Mouse (Mus musculus) left cerebral cortex, postnatal 36 days (tissue): Measurements from ENCODE around the gene Htra3. TPM values are rescaled to one million over a fixed set of nuclear protein-coding genes. Genes with fewer than 3 reads are reported as not detected.

Experiments
- DNase-seq, 2 experiments: peaks; one replicate each; pipeline ENCODE4 v3.0.0; 2021 to 2022; ENCODE audit warnings: low spot score in 2 of 2, mixed read lengths in 1 of 2
- intact Hi-C: fragments of 180-260 bp; cut with DNase I; formaldehyde crosslinking; loops from one replicate; pipeline ENCODE4 v1.15.1; 2025
- total RNA-seq, 2 experiments: library from RNA; stranded (reverse); gene quantifications; 2 replicates each; pipeline ENCODE4 v1.2.3; 2021

Gene Htra3
- 1 to 10 TPM; 7.7 to 9.6 TPM for total RNA-seq

- intact Hi-C loops: loop anchor here (5.0 kb wide), 1 partner anchor 82 kb away; no protein-coding TSS in a partner anchor
- DNase-seq: no peak
These were observed at the start of gene Htra3 for GRCm38 (mm10) chr5:35679256-35680155. Htra3 (minus strand) TSS chr5:35679782.

GRCm38 (mm10) chr5:35728957-35729460, 49.4 kb upstream of the Htra3 start:
- intact Hi-C loops: no loop called here
- peak; percentile 57 to 64 for DNase-seq

DNA sequence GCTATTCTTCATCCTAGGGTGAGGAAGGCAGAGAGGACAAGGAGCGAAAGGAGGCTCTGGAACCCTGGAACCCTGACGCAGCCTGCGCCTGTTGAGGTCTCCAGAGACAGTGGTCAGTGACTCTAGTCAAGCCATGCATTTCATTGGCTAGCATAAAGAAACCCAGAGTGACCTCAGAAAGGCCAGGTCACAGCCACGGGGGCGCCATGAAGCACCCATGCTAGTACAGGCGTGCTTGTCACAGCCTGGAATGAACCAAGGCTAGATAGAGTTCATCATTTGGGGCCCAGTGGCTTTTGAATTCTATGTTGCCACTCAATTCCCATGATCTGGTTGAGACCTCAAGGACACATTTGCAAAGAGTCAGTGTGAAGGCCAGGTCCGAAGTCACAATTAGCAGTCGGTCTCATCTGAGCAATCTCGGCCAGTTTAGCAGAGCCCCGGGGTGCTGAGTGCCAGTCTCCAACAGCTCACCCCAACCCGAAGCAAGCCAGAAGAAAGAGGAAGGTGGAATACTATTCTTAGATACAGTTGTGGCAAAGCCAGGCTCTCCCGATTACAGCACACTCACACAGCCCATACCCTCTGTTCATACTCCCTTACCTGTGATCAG, 48.9 kb upstream of the Htra3 start:
- no peak for DNase-seq
- intact Hi-C loops: no loop called here

DNA sequence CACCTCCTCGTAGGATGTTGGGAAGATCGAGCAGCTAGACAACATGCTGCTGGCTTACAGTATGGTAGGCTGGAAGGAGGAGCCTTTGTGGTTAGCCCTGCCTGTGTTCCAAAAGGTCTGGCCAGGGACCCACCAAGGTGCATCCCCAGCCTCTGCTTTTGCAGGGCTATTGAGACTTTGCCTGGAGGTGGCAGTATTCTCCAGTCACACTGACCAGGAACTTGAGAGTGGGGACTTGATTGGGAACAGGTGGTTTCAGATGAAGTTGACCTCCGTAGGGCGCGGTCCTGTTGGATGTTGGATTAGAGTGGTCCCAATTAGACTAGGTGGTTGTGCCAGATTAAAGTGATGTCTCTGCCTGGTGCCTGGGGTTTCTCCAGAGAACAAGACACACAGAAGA, 47.9 kb upstream of the Htra3 start:
- DNase-seq: no peak
- intact Hi-C loops: no loop called here

DNA sequence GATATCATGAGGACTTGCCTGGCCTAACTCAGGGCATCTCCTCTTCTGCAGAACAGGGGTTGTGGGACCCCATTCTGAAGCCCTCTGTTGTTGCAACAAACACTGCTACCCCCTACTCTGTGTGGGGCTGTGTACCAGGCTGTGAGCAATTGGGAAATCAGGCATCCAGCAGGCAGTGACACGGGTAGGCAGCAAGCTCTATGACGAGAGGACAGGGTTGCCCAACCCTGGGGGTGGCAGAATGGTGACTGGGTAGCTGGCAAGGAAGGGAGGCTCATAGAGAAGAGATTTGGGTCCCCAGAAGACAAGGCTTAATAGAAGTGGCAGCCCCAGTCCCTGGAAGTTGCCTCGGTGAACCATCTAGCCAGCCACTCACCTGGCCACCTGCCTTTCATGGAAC, 46.3 kb upstream of the Htra3 start:
- no peak for DNase-seq
- intact Hi-C loops: no loop called here

GRCm38 (mm10) chr5:35723900-35724299, 44.3 kb upstream of the Htra3 start:
- intact Hi-C loops: no loop called here

GRCm38 (mm10) chr5:35722654-35723053, 43.1 kb upstream of the Htra3 start:
- DNase-seq: no peak
- intact Hi-C loops: no loop called here

More at GRCm38 (mm10) chr5:35723900-35724299, 44.3 kb upstream of the Htra3 start:
- DNase-seq: no peak

- intact Hi-C loops: no loop called here
- DNase-seq: no peak
These were observed 42.4 kb upstream of the Htra3 start for GRCm38 (mm10) chr5:35721933-35722332.

DNA sequence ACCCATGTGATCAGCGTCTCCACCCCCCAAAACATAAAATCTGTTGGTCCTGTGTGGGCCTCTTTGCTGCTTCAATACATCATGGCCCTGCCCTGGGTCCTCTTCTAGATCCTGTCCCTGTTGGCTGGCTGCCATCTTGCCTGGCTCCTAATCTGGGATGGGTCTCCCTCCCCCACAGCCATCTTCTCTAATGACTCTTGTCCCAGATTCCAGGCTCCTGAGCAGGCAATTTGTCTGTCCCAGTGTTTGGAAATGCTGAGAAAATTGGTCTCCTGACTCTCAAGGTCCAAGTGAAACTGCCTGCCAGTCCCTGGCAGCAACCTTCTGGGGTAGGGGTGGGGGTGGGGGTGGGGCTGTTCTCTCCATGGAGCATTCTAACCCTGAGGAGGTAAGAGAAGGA, 40.3 kb upstream of the Htra3 start:
- DNase-seq: no peak
- intact Hi-C loops: no loop called here

- intact Hi-C loops: no loop called here
These were observed 39.8 kb upstream of the Htra3 start for GRCm38 (mm10) chr5:35719343-35719742.

DNA sequence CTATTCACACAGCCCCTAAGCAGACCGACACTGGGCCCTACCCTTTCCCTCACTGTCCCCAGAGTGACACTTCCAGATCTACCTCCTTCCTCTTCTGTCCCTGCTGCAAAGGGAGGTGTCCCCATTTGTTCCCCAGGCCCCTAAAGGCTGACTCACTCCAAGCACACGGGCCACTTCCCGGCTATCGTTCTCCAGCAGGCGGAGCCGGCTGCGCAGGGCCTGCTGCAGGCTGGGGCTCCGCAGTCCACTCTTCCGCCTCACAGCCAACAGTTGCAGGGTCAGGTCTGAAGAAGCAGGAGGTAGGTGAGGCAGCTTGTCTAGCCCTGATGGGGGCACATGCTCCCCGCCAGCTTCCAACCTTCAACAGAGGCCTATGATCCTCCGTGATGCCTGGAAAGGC, 39.2 kb upstream of the Htra3 start:
- intact Hi-C loops: no loop called here
- DNase-seq: no peak

More at GRCm38 (mm10) chr5:35719343-35719742, 39.8 kb upstream of the Htra3 start:
- DNase-seq: no peak

GRCm38 (mm10) chr5:35717946-35718345, 38.4 kb upstream of the Htra3 start:
- peak; percentile 40 to 43 for DNase-seq
- intact Hi-C loops: no loop called here

- intact Hi-C loops: no loop called here
- no peak for DNase-seq
These were observed 37.9 kb upstream of the Htra3 start for GRCm38 (mm10) chr5:35717455-35717854.

DNA sequence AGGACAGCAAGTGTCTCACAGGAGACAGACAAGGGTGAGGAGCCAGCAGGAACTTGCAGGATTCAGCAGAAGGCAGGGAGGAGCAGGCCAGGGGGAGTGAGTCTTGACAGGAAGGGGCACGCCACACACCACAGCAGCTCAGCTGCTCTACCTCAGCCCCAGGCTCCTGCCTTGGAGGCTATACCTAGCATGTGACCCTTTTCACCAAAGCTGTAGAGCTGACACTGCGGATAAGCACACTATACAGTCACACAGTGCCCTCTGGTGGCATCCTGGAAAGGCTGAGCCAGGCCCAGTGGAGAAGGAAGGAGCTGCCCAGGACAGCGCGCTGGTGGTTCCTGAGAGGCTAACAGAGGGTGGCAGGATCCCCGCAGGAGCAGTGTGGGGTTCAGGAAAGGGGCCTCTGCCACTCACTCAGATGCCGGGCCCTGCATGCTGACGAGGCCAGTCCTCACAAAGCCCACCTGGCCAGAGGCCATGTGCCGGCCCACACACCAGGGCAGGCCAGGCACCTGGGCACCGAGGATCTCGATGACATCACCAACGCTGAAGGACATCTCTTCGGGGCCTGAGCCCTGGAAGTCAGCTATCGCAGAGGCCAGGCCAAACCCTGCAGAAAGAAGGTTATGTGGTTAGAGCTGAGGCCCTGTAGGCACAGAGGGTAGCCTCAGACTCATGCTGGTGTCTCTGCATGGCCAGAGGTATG, 34.2 kb upstream of the Htra3 start:
- intact Hi-C loops: loop anchor here (1.0 kb wide), 1 partner anchor 119 kb away; no protein-coding TSS in a partner anchor
- DNase-seq: peak; percentile 62 to 63

DNA sequence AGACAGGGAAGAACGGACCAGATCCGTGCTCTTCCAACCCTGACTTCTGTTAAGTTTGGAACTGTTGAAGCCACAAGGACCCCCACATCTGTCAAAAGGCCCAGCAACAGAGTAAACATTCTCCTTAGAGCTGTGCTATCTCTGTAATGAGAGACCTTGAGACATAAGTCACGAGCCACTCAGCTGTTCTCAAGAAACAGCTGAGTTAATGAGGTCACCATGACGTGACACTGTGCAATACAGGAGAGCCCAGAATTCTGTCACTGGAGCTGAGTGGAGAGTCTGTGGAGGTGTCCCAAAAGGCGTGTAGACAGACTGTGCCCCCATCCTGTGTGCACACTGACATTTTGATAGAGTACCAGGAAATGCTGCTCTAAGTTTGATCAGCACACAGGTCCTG, 32.9 kb upstream of the Htra3 start:
- DNase-seq: no peak
- intact Hi-C loops: no loop called here

DNA sequence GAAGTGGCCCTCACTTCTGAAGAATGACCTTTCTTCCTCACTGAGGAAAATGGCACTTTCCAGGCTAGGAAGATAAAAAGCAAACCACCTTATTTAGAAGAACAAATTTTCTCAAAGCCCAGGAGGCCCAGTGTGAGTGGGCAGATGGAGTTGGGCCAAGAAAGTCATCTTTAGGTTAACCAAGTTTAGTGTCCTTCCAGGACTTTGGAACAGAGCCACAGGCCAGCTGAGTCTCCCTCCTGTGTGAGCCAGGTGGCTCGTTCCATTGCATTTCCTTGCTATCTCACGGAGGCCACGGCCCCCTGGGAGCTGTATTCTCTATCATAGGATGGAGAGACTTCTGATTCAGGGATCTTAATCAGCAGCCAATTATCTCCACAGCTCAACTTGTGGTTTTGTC, 31.3 kb upstream of the Htra3 start:
- no peak for DNase-seq
- intact Hi-C loops: no loop called here

DNA sequence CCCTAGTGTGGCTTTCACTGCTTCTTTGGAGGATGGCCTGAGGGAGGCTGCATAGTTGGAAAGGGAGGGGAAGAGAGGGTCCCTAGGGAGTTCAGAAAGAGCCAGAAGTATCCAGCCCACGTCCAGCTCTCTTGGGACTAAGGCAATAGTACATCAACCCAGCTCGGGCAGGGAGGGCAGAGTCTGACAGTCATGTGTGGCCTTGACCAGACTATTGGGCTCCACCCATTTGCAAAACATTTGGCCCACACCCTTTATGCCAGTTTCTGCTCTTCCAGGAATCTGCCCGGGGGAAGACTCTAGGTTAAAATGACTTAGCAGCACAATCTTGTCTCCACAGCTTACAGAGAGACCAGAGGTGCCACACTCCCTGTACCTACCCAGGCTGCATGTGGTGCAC, 30.9 kb upstream of the Htra3 start:
- DNase-seq: no peak
- intact Hi-C loops: no loop called here

DNA sequence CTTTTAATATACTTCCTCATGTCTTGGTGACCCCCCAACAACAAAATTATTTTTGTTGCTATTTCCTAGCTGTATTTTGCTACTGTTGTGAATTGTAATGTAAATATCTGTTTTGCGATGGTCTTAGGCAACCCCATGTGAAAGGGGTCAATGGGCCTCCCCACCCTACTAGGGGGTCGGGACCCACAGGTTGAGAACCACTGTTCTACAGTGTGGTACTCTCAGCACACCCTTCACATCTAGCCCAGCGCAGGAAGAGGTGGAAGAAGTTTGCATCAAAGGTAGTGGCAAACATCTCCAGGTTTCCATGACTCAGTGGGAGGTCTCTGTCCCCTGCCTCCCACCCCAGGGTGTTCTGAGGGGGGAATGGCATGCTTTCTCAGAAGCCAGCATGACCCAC, 25.8 kb upstream of the Htra3 start:
- no peak for DNase-seq
- intact Hi-C loops: no loop called here

DNA sequence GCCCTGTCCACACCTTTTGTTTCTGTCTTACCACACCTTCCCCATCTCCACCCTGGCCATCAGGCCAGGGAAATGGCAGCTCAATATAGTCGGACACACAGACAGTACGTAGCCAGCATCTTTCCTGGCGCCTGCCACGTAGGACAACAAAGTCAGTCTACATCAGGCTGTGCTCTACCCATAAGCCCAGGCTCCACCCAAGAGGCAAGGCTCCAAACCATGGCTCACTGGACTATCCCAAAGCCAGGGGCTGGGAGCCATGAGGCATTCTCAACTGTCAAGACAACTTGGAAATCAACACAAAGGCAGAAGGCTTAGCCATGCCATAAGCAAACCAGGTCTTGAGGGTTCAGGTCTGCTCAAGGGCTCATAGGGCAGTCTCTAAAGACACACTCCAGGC, 24.2 kb upstream of the Htra3 start:
- no peak for DNase-seq
- intact Hi-C loops: no loop called here

- intact Hi-C loops: no loop called here
- no peak for DNase-seq
These were observed 23.6 kb upstream of the Htra3 start for GRCm38 (mm10) chr5:35703183-35703582.
